Mouse (Mus musculus): ENCODE results near the gene Tsga10ip.

DNA sequence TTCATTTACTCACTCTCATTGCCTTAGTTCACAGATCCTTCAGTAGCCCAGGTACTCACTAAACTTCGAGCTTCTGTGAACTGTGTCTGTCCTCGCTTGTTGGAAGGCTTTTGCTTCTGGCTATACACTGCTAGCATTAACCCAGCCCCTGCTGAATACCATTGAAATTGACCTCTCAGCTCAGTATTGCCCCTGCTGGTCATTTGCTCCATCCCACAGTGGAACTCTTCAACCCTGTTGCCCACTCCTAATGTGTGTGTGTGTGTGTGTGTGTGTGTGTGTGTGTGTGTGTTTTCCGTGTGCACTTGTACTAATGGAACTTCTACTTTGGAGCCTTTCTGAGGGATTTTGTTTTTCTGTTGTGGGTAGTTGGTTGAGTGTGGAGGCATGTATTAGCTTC is 31.4 kb downstream of the Tsga10ip start:
- TF ChIP-seq CTCF (IDR thresholded peaks at IDR 0.05; ENCODE audit: low read depth) = peak; percentile 40
- no peak for TF ChIP-seq EP300 (IDR thresholded peaks at IDR 0.05; ENCODE audit: low read depth)

All from liver, postnatal 0 days (tissue).